Mouse (Mus musculus): ENCODE measurements around the gene Slc25a27. TPM values are rescaled to one million over a fixed set of nuclear protein-coding genes. Genes with fewer than 3 reads are reported as not detected.

Slc25a27 gene
- 13.9 and 15.5 TPM in 2 replicates for polyA plus RNA-seq (2015; fragmentation: Nextera tagmentation; extraction: Ambion mirVana)

DNA sequence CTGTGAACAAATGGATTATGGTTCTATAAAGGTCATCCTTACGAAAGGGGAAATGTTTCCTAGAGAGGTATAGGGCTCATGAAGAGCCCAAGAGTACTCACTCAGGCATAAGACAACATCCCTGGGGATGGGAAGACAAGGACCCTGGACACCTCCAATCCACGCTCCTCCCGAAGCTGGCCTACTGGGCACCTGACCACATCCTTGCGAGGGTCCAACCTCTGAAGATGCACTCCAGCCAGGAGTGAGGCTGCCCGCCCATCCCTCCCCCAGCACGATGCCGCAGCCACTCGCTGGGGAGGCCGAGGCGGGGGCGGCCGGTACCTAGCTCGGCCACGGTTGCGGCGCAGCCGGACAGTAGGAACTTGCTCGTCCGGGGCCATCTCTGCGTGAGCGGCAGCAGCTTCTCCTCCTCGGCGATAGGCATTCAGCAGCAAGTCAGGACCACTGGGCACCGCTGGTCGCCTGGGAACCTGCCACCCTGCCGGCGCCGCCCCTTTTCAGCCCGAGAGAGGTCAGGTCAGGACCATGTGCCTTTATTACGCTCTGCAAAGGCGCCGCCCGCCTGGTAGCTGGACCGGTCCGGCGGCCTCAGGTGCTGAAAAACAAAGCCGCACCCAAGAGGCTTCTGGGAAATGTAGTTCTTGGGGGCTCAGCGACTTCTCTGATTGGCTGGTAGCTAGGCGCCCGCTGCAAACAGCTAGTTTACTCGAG, at the start of gene Slc25a27:
TSS of gene Slc25a27 (minus strand) at position 639 of the 714 bp plus-strand sequence.
- H3K9ac ChIP-seq: peak within 1 kb of the TSS; percentile 89
- H3K4me3 ChIP-seq: peak within 1 kb of the TSS; percentile 76
- H3K36me3 ChIP-seq: no peaks in the 10 kb centered on the region
- under 1% methylated on average over 41 of the region's 41 CpGs for WGBS
- peaks cover 25% of the 10 kb centered on the region for H3K4me1 ChIP-seq
- no peaks in the 10 kb centered on the region for H3K9me3 ChIP-seq
- no peaks in the 10 kb centered on the region for H3K27me3 ChIP-seq (replicated peaks)
- peak within 1 kb of the TSS; percentile 70 for H3K27ac ChIP-seq (replicated peaks)
- peak within 1 kb of the TSS; percentile 83 for H3K4me2 ChIP-seq
- ATAC-seq (ENCODE audit: extremely low read depth, insufficient number of reproducible peaks, low FRiP score, low TSS enrichment): peak; percentile 84

DNA sequence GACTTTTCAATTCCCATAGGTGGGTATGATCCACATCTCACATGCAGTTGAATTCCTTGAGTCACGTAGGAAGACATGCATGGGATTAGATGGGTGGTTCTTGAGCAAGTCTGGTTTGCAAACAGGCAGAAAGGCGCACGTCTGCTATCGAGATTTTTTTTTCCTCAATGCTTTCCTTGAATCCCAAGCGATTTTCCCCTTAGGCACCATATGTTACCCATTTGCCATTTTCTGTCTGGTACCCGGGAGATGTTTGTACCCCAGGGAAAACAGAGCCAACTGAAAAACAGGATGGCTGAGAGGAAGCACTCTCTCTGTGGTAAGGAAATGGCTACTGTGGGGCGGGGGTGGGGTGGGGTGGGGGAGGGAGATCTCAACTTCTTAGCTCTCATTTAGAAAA, 49.6 kb upstream of the Slc25a27 start:
- Histone ChIP-seq H3K4me3 (no peak overlapping the region), H3K4me1 (peaks cover 39% of the 10 kb centered on the region), H3K27me3 (replicated peaks) (no peaks in the 10 kb centered on the region), H3K36me3 (no peaks in the 10 kb centered on the region), H3K27ac (replicated peaks) (no peak overlapping the region), H3K9ac (no peak overlapping the region), H3K4me2 (no peak overlapping the region), H3K9me3 (no peaks in the 10 kb centered on the region)
- WGBS: 75% methylated on average over 7 of the region's 7 CpGs
- no peak for ATAC-seq (ENCODE audit: extremely low read depth, insufficient number of reproducible peaks, low FRiP score, low TSS enrichment)

DNA sequence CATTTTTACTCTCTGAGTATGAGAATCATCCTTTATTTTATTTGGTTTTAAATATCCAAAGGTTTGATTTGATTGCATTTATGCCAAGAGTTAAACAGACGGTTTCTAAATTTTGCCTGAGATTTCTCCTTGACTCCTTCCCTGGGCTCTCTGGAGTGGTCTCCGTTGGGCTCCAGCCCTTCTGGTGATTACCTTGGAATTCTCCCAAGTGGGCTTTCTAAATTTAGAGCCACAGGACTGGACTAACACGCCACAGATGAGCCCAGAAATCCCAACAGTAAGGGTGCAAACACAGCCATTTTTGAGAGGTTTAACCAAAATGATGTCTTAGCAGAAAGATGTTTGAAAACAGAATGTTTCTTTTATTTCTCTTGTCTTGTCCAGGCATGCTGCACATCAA, 47.2 kb upstream of the Slc25a27 start:
- Histone ChIP-seq H3K27me3 (replicated peaks) (no peaks in the 10 kb centered on the region), H3K9me3 (no peaks in the 10 kb centered on the region), H3K9ac (no peak overlapping the region; the same call in 1 of the 2 replicates), H3K4me2 (peak overlapping the region; percentile 15; the same call in 1 of the 2 replicates), H3K4me3 (no peak overlapping the region), H3K36me3 (peaks cover 14% of the 10 kb centered on the region), H3K27ac (replicated peaks) (peak overlapping the region; percentile 74), H3K4me1 (peaks cover 38% of the 10 kb centered on the region)
- WGBS: 18% methylated on average over 3 of the region's 3 CpGs
- no peak for ATAC-seq (ENCODE audit: extremely low read depth, insufficient number of reproducible peaks, low FRiP score, low TSS enrichment)

DNA sequence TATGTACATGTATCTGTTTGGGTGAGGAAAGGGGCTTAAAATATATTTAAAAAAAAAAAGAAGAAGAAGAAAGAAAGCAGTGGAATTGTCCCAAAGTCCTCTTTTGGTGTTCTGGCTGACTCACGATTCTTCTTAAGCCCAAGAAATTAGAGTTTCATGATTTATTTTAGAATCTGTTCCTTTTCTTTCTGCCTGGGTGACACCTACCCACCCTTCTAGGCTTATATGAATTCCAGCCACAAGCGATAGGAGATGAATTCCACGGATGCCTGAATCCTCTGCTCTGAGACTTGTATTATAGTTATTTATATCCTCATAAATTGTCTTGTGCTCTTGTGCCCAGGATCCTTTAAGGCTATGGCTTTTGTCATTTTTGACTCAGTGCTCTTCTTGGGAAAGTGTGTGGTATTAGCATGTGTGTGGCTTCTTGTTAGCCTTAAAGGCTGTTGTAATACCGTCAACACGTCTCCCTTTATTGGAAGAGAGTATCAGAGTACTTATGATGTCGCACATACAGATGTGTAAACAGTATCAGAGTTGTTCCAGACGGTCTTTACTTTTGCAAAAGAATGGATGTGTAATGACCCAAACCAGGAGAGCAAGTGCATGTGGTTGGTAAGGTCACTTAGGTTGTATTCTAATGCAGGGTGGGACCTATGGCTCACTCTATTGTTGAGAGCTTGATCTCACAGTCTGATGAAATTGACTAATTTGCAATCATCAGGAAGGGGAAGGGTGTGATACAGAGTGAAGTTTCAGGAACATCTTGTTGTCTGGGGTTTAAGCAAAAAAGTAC, 44.7 kb upstream of the Slc25a27 start:
- Histone ChIP-seq H3K4me3 (no peak overlapping the region), H3K9me3 (no peaks in the 10 kb centered on the region), H3K27ac (replicated peaks) (peak overlapping the region; percentile 72), H3K27me3 (replicated peaks) (no peaks in the 10 kb centered on the region), H3K9ac (no peak overlapping the region), H3K36me3 (peaks cover 21% of the 10 kb centered on the region), H3K4me1 (peaks cover 33% of the 10 kb centered on the region), H3K4me2 (no peak overlapping the region)
- ATAC-seq (ENCODE audit: extremely low read depth, insufficient number of reproducible peaks, low FRiP score, low TSS enrichment): no peak
- 54% methylated on average over 7 of the region's 7 CpGs for WGBS

DNA sequence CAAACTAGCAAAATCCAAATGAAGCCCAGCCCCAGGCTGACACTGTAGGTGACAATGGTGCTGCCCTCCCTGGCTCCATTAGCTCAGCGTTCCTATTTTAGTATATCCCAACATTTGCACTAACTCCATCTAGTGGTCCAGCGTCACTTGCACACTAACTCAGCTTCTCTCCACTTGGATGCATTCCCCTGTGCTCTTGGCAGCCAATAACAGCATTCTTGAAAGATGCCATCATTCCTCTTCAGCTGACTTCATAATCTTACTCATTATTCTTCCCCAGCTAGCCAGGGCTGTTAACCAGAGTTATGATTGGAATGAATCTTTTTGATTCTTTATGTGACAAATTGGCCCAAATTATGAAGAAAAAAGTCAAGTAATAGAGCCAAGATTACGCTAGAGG, 40.2 kb upstream of the Slc25a27 start:
- ATAC-seq (ENCODE audit: extremely low read depth, insufficient number of reproducible peaks, low FRiP score, low TSS enrichment): no peak

DNA sequence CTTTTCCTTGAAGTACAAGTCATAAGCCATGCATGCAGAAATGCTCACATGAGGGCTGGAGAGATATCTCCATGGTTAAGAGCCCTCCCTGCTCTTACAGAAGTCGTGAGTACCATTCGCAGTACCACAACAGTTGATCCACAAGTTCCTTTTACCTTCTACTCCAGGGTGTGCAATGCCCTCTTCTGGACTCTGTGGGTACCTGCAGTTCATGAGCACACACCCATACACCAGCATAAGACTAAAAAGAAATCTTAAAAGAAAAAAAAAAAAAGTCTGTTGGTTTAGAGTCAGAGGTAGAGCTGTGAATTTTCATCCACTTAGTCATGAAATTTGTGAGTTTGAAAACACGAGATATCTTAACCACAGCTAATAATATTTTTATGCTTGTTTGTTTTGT, 39.7 kb upstream of the Slc25a27 start:
- no peak for ATAC-seq (ENCODE audit: extremely low read depth, insufficient number of reproducible peaks, low FRiP score, low TSS enrichment)
- H3K9me3 ChIP-seq: no peaks in the 10 kb centered on the region
- no peaks in the 10 kb centered on the region for H3K27me3 ChIP-seq (replicated peaks)
- H3K4me2 ChIP-seq: no peak overlapping the region
- no peak overlapping the region for H3K4me3 ChIP-seq
- WGBS: 84% methylated on average over 3 of the region's 3 CpGs
- H3K27ac ChIP-seq (replicated peaks): no peak overlapping the region
- H3K4me1 ChIP-seq: peaks cover 10% of the 10 kb centered on the region
- H3K9ac ChIP-seq: no peak overlapping the region
- H3K36me3 ChIP-seq: peaks cover 36% of the 10 kb centered on the region

More for the DNA sequence above, 40.2 kb upstream of the Slc25a27 start:
- 60% methylated on average over 3 of the region's 3 CpGs for WGBS
- Histone ChIP-seq H3K27me3 (replicated peaks) (no peaks in the 10 kb centered on the region), H3K9me3 (no peaks in the 10 kb centered on the region), H3K9ac (no peak overlapping the region), H3K4me2 (no peak overlapping the region), H3K4me3 (no peak overlapping the region), H3K27ac (replicated peaks) (no peak overlapping the region), H3K36me3 (peaks cover 32% of the 10 kb centered on the region), H3K4me1 (peaks cover 15% of the 10 kb centered on the region)

DNA sequence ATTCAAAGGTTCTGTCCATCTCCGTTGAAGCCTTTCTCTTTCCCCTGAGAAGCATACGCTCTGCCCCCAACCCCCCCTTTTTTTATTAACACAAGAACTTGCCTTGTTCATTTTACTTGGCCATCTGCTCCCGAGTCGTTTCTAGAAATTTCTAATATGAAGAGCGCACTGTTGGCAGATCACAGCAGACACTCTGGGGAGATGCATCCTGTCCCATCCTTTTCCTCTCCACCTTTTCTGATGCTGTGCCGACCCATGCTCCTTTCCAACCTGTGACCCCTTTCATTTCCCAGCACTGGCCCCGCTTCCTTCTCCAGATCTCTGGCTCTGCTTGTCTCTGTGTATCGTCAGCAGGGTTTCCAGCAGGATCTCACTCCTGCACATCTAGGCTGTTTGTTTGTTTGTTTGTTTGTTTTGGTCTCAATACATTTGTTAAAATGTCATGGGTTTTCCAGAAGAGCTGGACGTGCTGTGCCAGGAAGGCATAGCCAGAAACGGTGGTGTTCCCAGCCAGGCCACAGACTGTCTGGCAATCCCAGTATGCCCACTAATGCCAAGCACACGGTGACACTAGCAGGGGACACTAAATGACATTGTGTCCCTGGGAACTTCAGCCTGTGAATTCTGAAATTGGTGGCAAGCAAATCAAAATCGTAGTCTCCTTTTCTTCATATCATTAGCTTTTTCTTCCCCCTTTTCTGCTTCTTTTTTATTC, 37.4 kb upstream of the Slc25a27 start:
- Histone ChIP-seq H3K36me3 (peaks cover 27% of the 10 kb centered on the region), H3K4me3 (no peak overlapping the region), H3K27ac (replicated peaks) (no peak overlapping the region), H3K4me2 (no peak overlapping the region), H3K9me3 (no peaks in the 10 kb centered on the region), H3K4me1 (0 out of 2 replicates have a peak, but pooled peaks cover 3% of the 10 kb centered on the region), H3K9ac (no peak overlapping the region), H3K27me3 (replicated peaks) (no peaks in the 10 kb centered on the region)
- no peak for ATAC-seq (ENCODE audit: extremely low read depth, insufficient number of reproducible peaks, low FRiP score, low TSS enrichment)
- WGBS: 79% methylated on average over 12 of the region's 12 CpGs

DNA sequence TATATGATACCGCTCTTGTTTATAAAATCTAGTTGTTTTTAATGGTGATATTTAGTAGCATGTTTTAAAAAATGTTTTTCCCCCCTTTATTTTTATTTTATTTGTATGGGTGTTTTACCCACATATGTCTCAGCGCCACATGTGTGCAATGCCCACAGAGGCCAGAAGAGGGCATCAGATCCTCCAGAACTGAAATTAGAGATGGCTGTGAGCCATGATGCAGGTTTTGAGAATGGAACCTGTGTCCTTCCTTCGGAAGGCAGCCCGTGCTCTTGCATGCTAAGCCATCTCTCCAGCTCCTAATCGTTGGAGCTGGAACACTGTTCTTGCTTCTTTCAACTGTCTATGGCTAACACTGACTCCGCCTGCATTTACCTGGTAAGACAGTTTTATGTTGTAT, 34.0 kb upstream of the Slc25a27 start:
- H3K27ac ChIP-seq (replicated peaks): no peak overlapping the region
- H3K27me3 ChIP-seq (replicated peaks): no peaks in the 10 kb centered on the region
- no peak overlapping the region for H3K4me3 ChIP-seq
- ATAC-seq (ENCODE audit: extremely low read depth, insufficient number of reproducible peaks, low FRiP score, low TSS enrichment): no peak
- WGBS: 59% methylated on average over 6 of the region's 6 CpGs
- no peaks in the 10 kb centered on the region; the same call in 1 of the 2 replicates for H3K9me3 ChIP-seq
- no peak overlapping the region for H3K4me2 ChIP-seq
- H3K9ac ChIP-seq: no peak overlapping the region
- peaks cover 7% of the 10 kb centered on the region for H3K4me1 ChIP-seq
- peaks cover 19% of the 10 kb centered on the region for H3K36me3 ChIP-seq

DNA sequence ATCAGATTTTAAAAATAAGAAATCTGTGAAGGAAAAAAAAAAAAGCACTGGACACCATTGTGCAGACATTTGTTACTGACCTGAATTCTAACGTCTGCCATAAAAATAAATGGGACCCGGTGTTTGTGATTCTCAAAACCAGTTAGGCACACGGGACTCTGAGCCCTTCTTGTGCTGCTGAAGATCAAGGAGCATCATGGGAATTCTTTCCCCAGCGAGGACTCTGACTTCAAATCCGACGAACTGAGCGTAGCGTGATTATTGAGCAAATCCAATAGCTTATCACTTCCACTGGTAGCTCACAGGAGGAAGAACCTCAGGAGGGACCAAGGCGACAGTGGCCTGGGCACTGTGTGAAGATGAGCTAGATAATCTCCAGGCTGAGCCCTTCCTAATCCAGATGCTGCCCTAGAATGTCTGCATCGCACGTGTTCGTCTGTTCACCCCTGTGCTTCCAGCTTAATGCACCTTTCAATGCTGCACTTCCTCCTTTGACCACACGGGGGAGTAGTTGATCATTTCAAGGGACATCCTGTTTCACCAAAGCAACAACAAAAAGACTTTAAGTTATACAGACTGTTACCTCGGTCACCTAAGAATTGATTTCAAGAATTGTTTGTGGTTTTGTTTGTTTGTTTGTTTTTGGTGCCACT, 32.1 kb upstream of the Slc25a27 start:
- peaks cover 35% of the 10 kb centered on the region for H3K36me3 ChIP-seq
- peaks cover 7% of the 10 kb centered on the region for H3K4me1 ChIP-seq
- no peak for ATAC-seq (ENCODE audit: extremely low read depth, insufficient number of reproducible peaks, low FRiP score, low TSS enrichment)
- H3K27me3 ChIP-seq (replicated peaks): no peaks in the 10 kb centered on the region
- H3K4me2 ChIP-seq: no peak overlapping the region
- H3K9ac ChIP-seq: 0 out of 2 replicates have a peak overlapping the region, but pooled peaks have one; percentile 19
- no peak overlapping the region for H3K27ac ChIP-seq (replicated peaks)
- H3K4me3 ChIP-seq: no peak overlapping the region
- H3K9me3 ChIP-seq: no peaks in the 10 kb centered on the region; the same call in 1 of the 2 replicates
- WGBS: 44% methylated on average over 14 of the region's 14 CpGs

DNA sequence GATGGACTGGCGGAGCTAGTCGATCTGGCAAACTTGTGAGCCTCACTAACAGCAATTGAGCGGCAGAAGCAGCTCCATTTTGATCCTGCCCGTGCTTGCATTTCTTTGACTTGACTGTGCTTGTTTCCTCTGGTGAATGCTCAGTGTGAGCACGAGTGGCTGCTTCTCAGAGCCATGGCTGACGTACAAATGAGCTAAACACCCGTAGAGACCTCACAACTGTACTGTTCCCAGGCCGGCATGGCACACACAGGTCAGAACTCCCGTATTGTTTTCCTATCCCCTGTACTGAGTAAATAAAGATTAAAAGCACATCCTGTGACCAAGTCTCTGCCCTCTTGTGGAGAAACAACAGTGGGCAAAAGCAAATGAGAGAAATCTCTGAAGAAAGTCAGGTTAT, 22.6 kb upstream of the Slc25a27 start:
- WGBS: 79% methylated on average over 9 of the region's 9 CpGs
- no peak overlapping the region for H3K9ac ChIP-seq
- no peak overlapping the region for H3K4me3 ChIP-seq
- H3K27ac ChIP-seq (replicated peaks): no peak overlapping the region
- H3K4me2 ChIP-seq: no peak overlapping the region
- H3K4me1 ChIP-seq: peaks cover 4% of the 10 kb centered on the region
- H3K27me3 ChIP-seq (replicated peaks): no peaks in the 10 kb centered on the region
- H3K9me3 ChIP-seq: no peaks in the 10 kb centered on the region
- H3K36me3 ChIP-seq: peaks cover 67% of the 10 kb centered on the region
- ATAC-seq (ENCODE audit: extremely low read depth, insufficient number of reproducible peaks, low FRiP score, low TSS enrichment): no peak

DNA sequence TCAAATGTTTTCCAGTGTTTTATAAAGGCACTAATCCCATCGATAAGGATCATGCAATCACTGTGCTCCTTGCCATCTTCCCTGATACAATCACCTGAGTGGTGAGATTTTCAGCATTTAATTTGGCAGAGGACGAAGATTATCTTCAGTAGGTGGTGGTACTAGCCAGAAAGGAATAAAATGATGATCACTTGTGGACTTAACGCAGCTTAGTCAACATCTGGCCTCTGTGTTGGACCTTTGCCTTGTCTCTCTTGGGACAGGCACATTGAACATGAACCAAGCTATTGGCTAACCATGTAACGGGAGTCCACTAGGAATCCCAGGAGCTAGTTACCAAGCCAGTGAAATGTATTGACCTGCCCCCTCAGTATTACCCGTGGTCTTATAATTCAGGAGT, 17.6 kb upstream of the Slc25a27 start:
- ATAC-seq (ENCODE audit: extremely low read depth, insufficient number of reproducible peaks, low FRiP score, low TSS enrichment): no peak

More for the DNA sequence above, 17.6 kb upstream of the Slc25a27 start:
- Histone ChIP-seq H3K4me2 (no peak overlapping the region), H3K36me3 (peaks cover 84% of the 10 kb centered on the region), H3K4me3 (no peak overlapping the region), H3K9me3 (no peaks in the 10 kb centered on the region), H3K27me3 (replicated peaks) (no peaks in the 10 kb centered on the region), H3K27ac (replicated peaks) (no peak overlapping the region), H3K9ac (no peak overlapping the region), H3K4me1 (no peaks in the 10 kb centered on the region)
- WGBS: 82% methylated on average over 5 of the region's 5 CpGs
